In the genomic region with DNA sequence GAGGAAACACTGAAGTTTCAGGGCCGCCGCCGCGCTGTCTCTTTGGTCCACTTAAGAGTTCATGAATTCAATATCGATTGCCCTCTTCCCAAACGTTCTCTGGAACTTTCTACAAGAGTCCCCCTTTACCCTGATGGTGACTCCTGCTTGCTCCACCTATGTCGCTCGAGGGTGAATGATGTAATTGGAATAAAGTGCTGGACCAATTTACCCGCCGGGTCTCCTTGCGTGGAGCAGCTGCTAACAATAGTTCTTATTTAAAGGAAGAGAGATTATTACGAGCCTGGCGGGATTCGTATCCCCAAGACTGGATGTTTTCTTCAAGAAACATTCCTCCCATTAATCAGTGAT, we compare ENCODE assay signal across 8 mouse cellular contexts. TPM values are rescaled to one million over a fixed set of nuclear protein-coding genes. Genes with fewer than 3 reads are reported as not detected.
A peak's percentile ranks its signal among the peaks of the same experiment; 100 is the strongest.
DNase-seq lines count a peak whose midpoint lies in the region; ATAC-seq lines count a peak whose summit lies in the region.

A gene (minus strand): TSS at position 135 of the 351 bp plus-strand sequence.

- ATAC-seq in lung, embryonic 15.5 days (ENCODE audit: borderline replicate concordance, extremely low read depth, low FRiP score, low TSS enrichment), result peak; percentile 37
- no peak; the same call in 1 of the 2 replicates for ATAC-seq in embryonic facial prominence, embryonic 13.5 days (ENCODE audit: insufficient number of reproducible peaks, insufficient read depth, low FRiP score, low TSS enrichment, low read depth)
- peak; percentile 11; the same call in 1 of the 2 replicates for ATAC-seq in heart, embryonic 15.5 days (replicated peaks; ENCODE audit: insufficient number of reproducible peaks, insufficient read depth, low FRiP score, low read depth)
- ATAC-seq in neural tube, embryonic 13.5 days (ENCODE audit: low read depth), result peak; percentile 36

- peak within 1 kb of the TSS; percentile 94 for H3K9ac ChIP-seq in lung, embryonic 15.5 days
- H3K9ac ChIP-seq in embryonic facial prominence, embryonic 13.5 days, result peak within 1 kb of the TSS; percentile 98
- peak within 1 kb of the TSS; percentile 89 for H3K9ac ChIP-seq in heart, embryonic 15.5 days
- peak within 1 kb of the TSS; percentile 80 for H3K9ac ChIP-seq in neural tube, embryonic 13.5 days

- 3% methylated on average over 14 of the region's 14 CpGs for WGBS in lung, embryonic 15.5 days
- under 1% methylated on average over 14 of the region's 14 CpGs for WGBS in embryonic facial prominence, embryonic 13.5 days
- WGBS in heart, embryonic 15.5 days, result 3% methylated on average over 14 of the region's 14 CpGs
- 10% methylated on average over 14 of the region's 14 CpGs for WGBS in neural tube, embryonic 13.5 days

- H3K36me3 ChIP-seq in lung, embryonic 15.5 days, result no peaks in the 10 kb centered on the region
- no peaks in the 10 kb centered on the region for H3K36me3 ChIP-seq in embryonic facial prominence, embryonic 13.5 days
- no peaks in the 10 kb centered on the region for H3K36me3 ChIP-seq in heart, embryonic 15.5 days
- H3K36me3 ChIP-seq in neural tube, embryonic 13.5 days, result no peaks in the 10 kb centered on the region

- no peaks in the 10 kb centered on the region for H3K27me3 ChIP-seq in lung, embryonic 15.5 days
- no peaks in the 10 kb centered on the region for H3K27me3 ChIP-seq in embryonic facial prominence, embryonic 13.5 days
- H3K27me3 ChIP-seq in heart, embryonic 15.5 days, result no peaks in the 10 kb centered on the region
- no peaks in the 10 kb centered on the region for H3K27me3 ChIP-seq in neural tube, embryonic 13.5 days

- peak within 1 kb of the TSS; percentile 100 for H3K27ac ChIP-seq in lung, embryonic 15.5 days
- peak within 1 kb of the TSS; percentile 100 for H3K27ac ChIP-seq in embryonic facial prominence, embryonic 13.5 days
- H3K27ac ChIP-seq in heart, embryonic 15.5 days, result peak within 1 kb of the TSS; percentile 99
- peak within 1 kb of the TSS; percentile 98 for H3K27ac ChIP-seq in neural tube, embryonic 13.5 days (replicated peaks)

- no peak for DNase-seq in lung, postnatal 4 days
- DNase-seq in left cerebral cortex, postnatal 36 days (ENCODE audit: low spot score in 2 of 2), result no peak
- DNase-seq in cerebellum, postnatal 4 days (ENCODE audit: low spot score in 2 of 2), result no peak
- no peak for DNase-seq in testis, postnatal 10 days (ENCODE audit: low spot score)

- peaks cover 41% of the 10 kb centered on the region for H3K4me1 ChIP-seq in lung, embryonic 15.5 days
- peaks cover 37% of the 10 kb centered on the region for H3K4me1 ChIP-seq in embryonic facial prominence, embryonic 13.5 days
- peaks cover 42% of the 10 kb centered on the region for H3K4me1 ChIP-seq in heart, embryonic 15.5 days (replicated peaks)
- peaks cover 28% of the 10 kb centered on the region for H3K4me1 ChIP-seq in neural tube, embryonic 13.5 days (replicated peaks)

- H3K4me3 ChIP-seq in lung, embryonic 15.5 days, result peak within 1 kb of the TSS; percentile 80
- peak within 1 kb of the TSS; percentile 81 for H3K4me3 ChIP-seq in embryonic facial prominence, embryonic 13.5 days
- H3K4me3 ChIP-seq in heart, embryonic 15.5 days, result peak within 1 kb of the TSS; percentile 72
- H3K4me3 ChIP-seq in neural tube, embryonic 13.5 days, result peak within 1 kb of the TSS; percentile 91

- intact Hi-C loops in left cerebral cortex, postnatal 36 days (cut with DNase I), result no loop called here

- peak within 1 kb of the TSS; percentile 76 for H3K4me2 ChIP-seq in lung, embryonic 15.5 days
- peak within 1 kb of the TSS; percentile 70 for H3K4me2 ChIP-seq in embryonic facial prominence, embryonic 13.5 days
- H3K4me2 ChIP-seq in heart, embryonic 15.5 days, result peak within 1 kb of the TSS; percentile 61
- peak within 1 kb of the TSS; percentile 79 for H3K4me2 ChIP-seq in neural tube, embryonic 13.5 days

- no peaks in the 10 kb centered on the region for H3K9me3 ChIP-seq in lung, embryonic 15.5 days
- H3K9me3 ChIP-seq in embryonic facial prominence, embryonic 13.5 days, result 0 out of 2 replicates have a peak, but pooled peaks cover 3% of the 10 kb centered on the region
- H3K9me3 ChIP-seq in heart, embryonic 15.5 days (replicated peaks), result no peaks in the 10 kb centered on the region
- no peaks in the 10 kb centered on the region for H3K9me3 ChIP-seq in neural tube, embryonic 13.5 days

RNA-seq across cellular contexts. Expression of the gene that starts here (rescaled TPM):
- polyA plus RNA-seq in lung, embryonic 15.5 days (2015; fragmentation: Nextera tagmentation; extraction: Ambion mirVana), result 673 and 708 TPM in 2 replicates
- 583 and 585 TPM in 2 replicates for polyA plus RNA-seq in embryonic facial prominence, embryonic 13.5 days (2015; fragmentation: Nextera tagmentation; extraction: Ambion mirVana)
- polyA plus RNA-seq in heart, embryonic 15.5 days (2015; fragmentation: Nextera tagmentation; extraction: Ambion mirVana), result 619 and 705 TPM in 2 replicates
- total RNA-seq in left cerebral cortex, postnatal 36 days (2021), result 10 to 100 TPM; 39.9 to 44.1 TPM
- 171 and 203 TPM in 2 replicates for polyA plus RNA-seq in neural tube, embryonic 13.5 days (2015; fragmentation: Nextera tagmentation; extraction: Ambion mirVana)
